Mouse (Mus musculus): ENCODE results near the gene Gm20661. TPM values are rescaled to one million over a fixed set of nuclear protein-coding genes. Genes with fewer than 3 reads are reported as not detected.

Gm20661 gene
- polyA plus RNA-seq (2012; rRNA removed) = 0.15 and 0.35 TPM in 2 replicates

GRCm38 (mm10) chr9:107982681-107983346, at the start of gene Gm20661:
Gm20661 (plus strand) TSS chr9:107983058.
- peak within 1 kb of the TSS; percentile 97 for H3K27ac ChIP-seq (ENCODE audit: insufficient read depth, low read length)
- 0 out of 2 replicates have a peak within 1 kb of the TSS, but pooled peaks have one; percentile 16 for H3K4me3 ChIP-seq (ENCODE audit: insufficient read depth, low read length)
- peaks cover 8% of the 10 kb centered on the region for H3K4me1 ChIP-seq (ENCODE audit: control insufficient read depth, insufficient read depth, low read length)
- no peak for TF ChIP-seq CTCF (IDR thresholded peaks at IDR 0.05; ENCODE audit: extremely low read depth, insufficient read depth, low read length)
- no peak for TF ChIP-seq POLR2A (IDR thresholded peaks at IDR 0.05; ENCODE audit: extremely low read depth, insufficient read depth, low read length)

GRCm38 (mm10) chr9:107934146-107934545, 48.7 kb upstream of the Gm20661 start:
- no peak for TF ChIP-seq CTCF (IDR thresholded peaks at IDR 0.05; ENCODE audit: extremely low read depth, insufficient read depth, low read length)
- TF ChIP-seq POLR2A (IDR thresholded peaks at IDR 0.05; ENCODE audit: extremely low read depth, insufficient read depth, low read length) = peak; percentile 32; the same call in 1 of the 2 replicates
- Histone ChIP-seq H3K4me3 (ENCODE audit: insufficient read depth, low read length) (no peak overlapping the region), H3K27ac (ENCODE audit: insufficient read depth, low read length) (peak overlapping the region; percentile 3; the same call in 1 of the 2 replicates), H3K4me1 (ENCODE audit: control insufficient read depth, insufficient read depth, low read length) (peaks cover 2% of the 10 kb centered on the region)

GRCm38 (mm10) chr9:107935374-107935773, 47.5 kb upstream of the Gm20661 start, which contains the start of gene Camkv:
Camkv (plus strand) TSS chr9:107935674.
- H3K27ac ChIP-seq (ENCODE audit: insufficient read depth, low read length) = peak within 1 kb of the TSS; percentile 83
- no peak for TF ChIP-seq CTCF (IDR thresholded peaks at IDR 0.05; ENCODE audit: extremely low read depth, insufficient read depth, low read length)
- TF ChIP-seq POLR2A (IDR thresholded peaks at IDR 0.05; ENCODE audit: extremely low read depth, insufficient read depth, low read length) = no peak
- H3K4me1 ChIP-seq (ENCODE audit: control insufficient read depth, insufficient read depth, low read length) = peaks cover 12% of the 10 kb centered on the region
- peak within 1 kb of the TSS; percentile 87 for H3K4me3 ChIP-seq (ENCODE audit: insufficient read depth, low read length)

- Histone ChIP-seq H3K4me3 (ENCODE audit: insufficient read depth, low read length) (peak overlapping the region; percentile 87), H3K4me1 (ENCODE audit: control insufficient read depth, insufficient read depth, low read length) (peaks cover 14% of the 10 kb centered on the region), H3K27ac (ENCODE audit: insufficient read depth, low read length) (peak overlapping the region; percentile 83)
- TF ChIP-seq CTCF (IDR thresholded peaks at IDR 0.05; ENCODE audit: extremely low read depth, insufficient read depth, low read length) = no peak
- no peak for TF ChIP-seq POLR2A (IDR thresholded peaks at IDR 0.05; ENCODE audit: extremely low read depth, insufficient read depth, low read length)
Measured at GRCm38 (mm10) chr9:107935790-107936214, 47.1 kb upstream of the Gm20661 start.

GRCm38 (mm10) chr9:107936215-107936822, 46.5 kb upstream of the Gm20661 start:
- Histone ChIP-seq H3K4me1 (ENCODE audit: control insufficient read depth, insufficient read depth, low read length) (peaks cover 14% of the 10 kb centered on the region), H3K4me3 (ENCODE audit: insufficient read depth, low read length) (peak overlapping the region; percentile 87), H3K27ac (ENCODE audit: insufficient read depth, low read length) (peak overlapping the region; percentile 83)
- no peak for TF ChIP-seq CTCF (IDR thresholded peaks at IDR 0.05; ENCODE audit: extremely low read depth, insufficient read depth, low read length)
- no peak for TF ChIP-seq POLR2A (IDR thresholded peaks at IDR 0.05; ENCODE audit: extremely low read depth, insufficient read depth, low read length)

GRCm38 (mm10) chr9:107936831-107937230, 46.0 kb upstream of the Gm20661 start:
- Histone ChIP-seq H3K4me1 (ENCODE audit: control insufficient read depth, insufficient read depth, low read length) (peaks cover 14% of the 10 kb centered on the region), H3K27ac (ENCODE audit: insufficient read depth, low read length) (peak overlapping the region; percentile 80), H3K4me3 (ENCODE audit: insufficient read depth, low read length) (peak overlapping the region; percentile 87)
- TF ChIP-seq POLR2A (IDR thresholded peaks at IDR 0.05; ENCODE audit: extremely low read depth, insufficient read depth, low read length) = no peak
- no peak for TF ChIP-seq CTCF (IDR thresholded peaks at IDR 0.05; ENCODE audit: extremely low read depth, insufficient read depth, low read length)

GRCm38 (mm10) chr9:107947241-107948194, 35.3 kb upstream of the Gm20661 start:
- H3K27ac ChIP-seq (ENCODE audit: insufficient read depth, low read length) = no peak overlapping the region; the same call in 1 of the 2 replicates
- H3K4me1 ChIP-seq (ENCODE audit: control insufficient read depth, insufficient read depth, low read length) = no peaks in the 10 kb centered on the region
- TF ChIP-seq POLR2A (IDR thresholded peaks at IDR 0.05; ENCODE audit: extremely low read depth, insufficient read depth, low read length) (no peak), CTCF (IDR thresholded peaks at IDR 0.05; ENCODE audit: extremely low read depth, insufficient read depth, low read length) (no peak)
- H3K4me3 ChIP-seq (ENCODE audit: insufficient read depth, low read length) = no peak overlapping the region

- Histone ChIP-seq H3K27ac (ENCODE audit: insufficient read depth, low read length) (no peak overlapping the region), H3K4me3 (ENCODE audit: insufficient read depth, low read length) (no peak overlapping the region), H3K4me1 (ENCODE audit: control insufficient read depth, insufficient read depth, low read length) (no peaks in the 10 kb centered on the region)
- TF ChIP-seq CTCF (IDR thresholded peaks at IDR 0.05; ENCODE audit: extremely low read depth, insufficient read depth, low read length) (no peak), POLR2A (IDR thresholded peaks at IDR 0.05; ENCODE audit: extremely low read depth, insufficient read depth, low read length) (no peak)
Measured at GRCm38 (mm10) chr9:107949184-107949921, 33.5 kb upstream of the Gm20661 start.
